Mouse (Mus musculus): ENCODE results near the gene Bach2.

DNA sequence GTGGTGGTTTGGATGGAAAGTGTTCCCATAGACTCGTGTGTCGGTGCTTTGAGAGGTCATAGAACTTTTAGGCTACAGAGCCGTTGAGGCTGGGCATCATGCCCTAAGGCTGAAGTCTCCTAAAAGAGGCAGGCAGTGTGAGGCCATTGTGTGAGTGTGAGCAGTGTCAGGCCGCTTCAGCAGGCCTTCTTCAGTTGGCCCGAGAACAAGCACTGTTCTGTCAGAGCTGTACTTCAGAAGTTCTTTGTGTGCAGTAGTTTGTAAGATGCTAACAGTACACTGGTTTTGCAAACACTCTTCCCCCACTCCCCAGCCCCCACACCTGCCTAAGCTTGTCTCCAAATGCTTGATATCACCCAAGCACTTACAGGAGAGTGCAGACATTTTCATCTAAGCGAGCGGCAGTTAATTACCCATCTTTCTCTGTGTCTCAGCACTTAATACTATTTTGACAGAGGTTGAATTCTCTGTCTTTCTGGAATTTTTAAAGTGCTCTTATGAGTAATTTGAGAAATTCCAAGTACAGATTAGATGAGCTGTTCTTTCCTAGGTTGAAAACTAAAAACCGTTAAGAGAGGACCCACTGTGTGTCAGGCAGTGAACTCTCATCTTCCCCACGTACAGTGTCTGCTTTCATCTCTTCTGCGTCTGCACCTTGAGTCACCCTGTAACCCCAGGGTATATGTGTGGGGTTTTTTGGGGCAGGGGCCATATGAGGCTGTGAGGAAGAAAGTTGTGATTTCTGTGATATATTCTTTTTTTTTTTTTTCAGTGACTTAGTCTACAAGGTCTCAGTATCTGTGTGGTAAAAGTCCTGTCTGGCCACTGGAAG lies 136.4 kb downstream of the Bach2 start:
- no peak for TF ChIP-seq CTCF (conservative IDR thresholded peaks at IDR 0.05; ENCODE audit: low read length)
- TF ChIP-seq POU5F1 (IDR thresholded peaks at IDR 0.05; ENCODE audit: borderline replicate concordance, low read length), result no peak

All from E14TG2a.4 (cell line).